Mouse (Mus musculus) heart, postnatal 0 days (tissue): ENCODE measurements around the gene Cldn12. TPM values are rescaled to one million over a fixed set of nuclear protein-coding genes. Genes with fewer than 3 reads are reported as not detected.

Experiments
- ATAC-seq: fragments of 200-750 bp; cut with Nextera tagmentation; 2 replicates; pipeline ENCODE4 v1.8.0; 2017; ENCODE audit warnings: low read depth, moderate number of reproducible peaks, moderate library complexity; ENCODE audit not compliant: insufficient read depth
- DNase-seq: peaks from one replicate; pipeline ENCODE4 v3.0.0-alpha.2; 2016; ENCODE audit warnings: low spot score
- H3K27ac ChIP-seq: fragments of 300-500 bp; sonication (generic); 2 replicates; pipeline ENCODE4 v1.5.1; 2014; ENCODE audit warnings: low read depth, mild to moderate bottlenecking
- H3K27me3 ChIP-seq: fragments of 300-500 bp; sonication (generic); 2 replicates; pipeline ENCODE4 v1.6.1; 2014; ENCODE audit warnings: low read length, mixed read lengths; ENCODE audit not compliant: control insufficient read depth, insufficient read depth
- H3K36me3 ChIP-seq: fragments of 300-500 bp; sonication (generic); replicated peaks from 2 replicates; pipeline ENCODE4 v1.6.1; 2014; ENCODE audit warnings: low read length, mixed read lengths; ENCODE audit not compliant: control insufficient read depth, insufficient read depth
- H3K4me1 ChIP-seq: fragments of 300-500 bp; sonication (generic); 2 replicates; pipeline ENCODE4 v1.6.1; 2014; ENCODE audit warnings: antibody characterized with exemption; ENCODE audit not compliant: control insufficient read depth, insufficient read depth
- H3K4me2 ChIP-seq: fragments of 300-500 bp; sonication (generic); 2 replicates; pipeline ENCODE4 v1.6.1; 2014; ENCODE audit warnings: low read depth, mild to moderate bottlenecking, low read length, moderate library complexity
- H3K4me3 ChIP-seq: fragments of 300-500 bp; sonication (generic); 2 replicates; pipeline ENCODE4 v1.5.1; 2014; ENCODE audit warnings: low read depth, low read length
- H3K9ac ChIP-seq: fragments of 300-500 bp; sonication (generic); replicated peaks from 2 replicates; pipeline ENCODE4 v1.6.1; 2014; ENCODE audit warnings: low read depth, low read length, mixed read lengths
- H3K9me3 ChIP-seq: fragments of 300-500 bp; sonication (generic); replicated peaks from 2 replicates; pipeline ENCODE4 v1.6.1; 2016; ENCODE audit warnings: low read length; ENCODE audit not compliant: control insufficient read depth
- CTCF ChIP-seq: IDR thresholded peaks from 2 replicates; pipeline ENCODE4 v1.5.1; 2016; ENCODE audit warnings: antibody characterized with exemption, control low read depth, low read depth
- EP300 ChIP-seq: IDR thresholded peaks from 2 replicates; pipeline ENCODE4 v1.6.1; 2016; ENCODE audit warnings: antibody characterized with exemption, low read depth
- WGBS: fragments of 180-500 bp; shearing (Covaris S2); extraction: QIAGEN DNeasy Blood & Tissue Kit; methylation state at CpG from one replicate; pipeline ENCODE4 v1.1.7; 2014; 5-methylcytosine and 5-hydroxymethylcytosine counted together
- polyA plus RNA-seq: library from polyadenylated mRNA; unstranded; fragments of >200 nt; fragmentation: Nextera tagmentation; extraction: Ambion mirVana; gene quantifications from 2 replicates; pipeline ENCODE4 v1.2.1, GENCODE M21; 2015
- total RNA-seq: library from RNA; depleted of rRNA; stranded (reverse); fragments of >200 nt; gene quantifications from 2 replicates; pipeline ENCODE4 v1.2.3, GENCODE M21; 2014; ENCODE audit warnings: low replicate concordance

Cldn12 gene
- total and polyA plus RNA-seq, 2 experiments from 2014 or later, result 12.6 to 16.8 TPM

GRCm38 (mm10) chr5:5503381-5503780, 11.4 kb downstream of the Cldn12 start:
- Histone ChIP-seq H3K4me1 (no peaks in the 10 kb centered on the region), H3K9me3 (no peaks in the 10 kb centered on the region), H3K27me3 (no peaks in the 10 kb centered on the region), H3K4me2 (no peak overlapping the region), H3K36me3 (peaks cover 22% of the 10 kb centered on the region), H3K4me3 (no peak overlapping the region), H3K27ac (no peak overlapping the region), H3K9ac (no peak overlapping the region)
- 55% methylated on average over 4 of the region's 4 CpGs for WGBS
- TF ChIP-seq EP300, result no peak
- no peak for TF ChIP-seq CTCF
- no peak for ATAC-seq
- DNase-seq, result no peak

- Histone ChIP-seq H3K9ac (no peak overlapping the region), H3K36me3 (peaks cover 4% of the 10 kb centered on the region; the same call in 1 of the 2 replicates), H3K4me3 (no peak overlapping the region), H3K4me1 (no peaks in the 10 kb centered on the region), H3K27ac (no peak overlapping the region), H3K9me3 (no peaks in the 10 kb centered on the region), H3K4me2 (no peak overlapping the region), H3K27me3 (no peaks in the 10 kb centered on the region)
- no peak for ATAC-seq
- TF ChIP-seq CTCF (no peak), EP300 (no peak)
- no peak for DNase-seq
- 60% methylated on average over 2 of the region's 2 CpGs for WGBS
Measured at GRCm38 (mm10) chr5:5501583-5501982, 13.2 kb downstream of the Cldn12 start.

GRCm38 (mm10) chr5:5496393-5496792, 18.4 kb downstream of the Cldn12 start:
- ATAC-seq (no peak), DNase-seq (no peak)
- Histone ChIP-seq H3K9me3 (0 out of 2 replicates have a peak, but pooled peaks cover 4% of the 10 kb centered on the region), H3K4me2 (no peak overlapping the region), H3K9ac (no peak overlapping the region), H3K36me3 (no peaks in the 10 kb centered on the region), H3K4me1 (no peaks in the 10 kb centered on the region), H3K27me3 (no peaks in the 10 kb centered on the region), H3K4me3 (no peak overlapping the region), H3K27ac (no peak overlapping the region)
- no peak for TF ChIP-seq EP300
- no peak for TF ChIP-seq CTCF
- 44% methylated on average over 3 of the region's 3 CpGs for WGBS

DNA sequence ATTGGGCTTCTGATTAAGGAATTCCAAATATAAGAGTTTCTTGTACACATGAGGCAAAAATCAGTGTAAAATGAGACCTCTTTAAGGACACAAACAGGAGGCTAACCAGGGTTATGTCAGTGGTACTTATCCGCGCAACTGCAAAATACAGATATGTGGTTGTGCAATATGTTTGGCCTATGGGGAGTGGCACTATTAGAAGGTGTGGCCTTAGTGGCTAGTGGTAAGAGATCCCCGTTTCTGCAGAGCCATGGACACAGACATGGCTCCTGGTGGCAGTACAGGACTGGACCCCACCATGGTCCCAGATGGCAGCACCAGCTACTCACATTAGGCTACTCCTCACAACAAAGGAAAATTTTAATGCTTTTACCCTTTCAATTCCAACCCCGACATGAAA, 19.7 kb downstream of the Cldn12 start:
- H3K4me1 ChIP-seq, result no peaks in the 10 kb centered on the region
- H3K4me2 ChIP-seq, result no peak overlapping the region
- H3K27ac ChIP-seq, result no peak overlapping the region
- no peak overlapping the region for H3K9ac ChIP-seq
- no peaks in the 10 kb centered on the region for H3K27me3 ChIP-seq
- ATAC-seq (no peak), DNase-seq (no peak)
- H3K4me3 ChIP-seq, result no peak overlapping the region
- 0 out of 2 replicates have a peak, but pooled peaks cover 4% of the 10 kb centered on the region for H3K9me3 ChIP-seq
- H3K36me3 ChIP-seq, result no peaks in the 10 kb centered on the region
- TF ChIP-seq EP300, result no peak
- no peak for TF ChIP-seq CTCF
- WGBS, result 71% methylated on average over 4 of the region's 4 CpGs

- 36% methylated on average over 16 of the region's 16 CpGs for WGBS
Measured at GRCm38 (mm10) chr5:5494269-5495005, 20.3 kb downstream of the Cldn12 start.

More at GRCm38 (mm10) chr5:5494269-5495005, 20.3 kb downstream of the Cldn12 start:
- ATAC-seq (0 out of 2 replicates have a peak, but pooled peaks have one; percentile 27), DNase-seq (peak; percentile 57)
- Histone ChIP-seq H3K9ac (no peak overlapping the region), H3K4me3 (no peak overlapping the region), H3K27ac (no peak overlapping the region), H3K27me3 (no peaks in the 10 kb centered on the region), H3K4me2 (no peak overlapping the region), H3K36me3 (no peaks in the 10 kb centered on the region), H3K9me3 (0 out of 2 replicates have a peak, but pooled peaks cover 4% of the 10 kb centered on the region), H3K4me1 (no peaks in the 10 kb centered on the region)
- no peak for TF ChIP-seq EP300
- peak; percentile 84 for TF ChIP-seq CTCF
